Mouse (Mus musculus) spleen, adult 2 months (tissue): ENCODE measurements around the gene Rnf10.

Experiments
- CTCF ChIP-seq: fragments of 200-500 bp; IDR thresholded peaks from 2 replicates; pipeline ENCODE4 v1.5.1; 2011; ENCODE audit warnings: mild to moderate bottlenecking, inconsistent platforms; ENCODE audit not compliant: insufficient read depth, insufficient read length, insufficient replicate concordance; ENCODE audit errors: extremely low read depth
- POLR2A ChIP-seq: fragments of 200-500 bp; IDR thresholded peaks from 2 replicates; pipeline ENCODE4 v1.6.1; 2011; ENCODE audit warnings: low read depth, low read length, inconsistent platforms

DNA sequence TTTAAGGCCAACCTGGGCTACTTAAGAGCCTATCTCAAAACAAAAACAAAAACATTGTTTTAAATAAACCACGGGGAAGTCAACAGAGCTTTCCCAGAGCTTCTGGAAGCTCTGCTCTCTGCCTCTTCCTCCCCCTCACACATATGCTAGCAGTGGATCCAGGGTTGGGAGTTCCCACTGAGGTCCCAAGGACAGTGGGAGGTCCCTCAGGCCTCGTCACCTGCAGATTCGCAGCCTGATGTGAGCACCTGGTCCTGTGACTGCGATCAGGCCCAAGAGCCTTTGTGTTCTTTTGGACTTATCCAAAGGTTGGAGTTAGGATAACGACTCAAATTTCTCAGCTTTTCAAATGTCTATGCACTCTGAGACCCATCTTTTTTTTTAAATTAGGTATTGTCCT is 64.1 kb downstream of the Rnf10 start:
- TF ChIP-seq POLR2A (no peak), CTCF (no peak)
